Mouse (Mus musculus): ENCODE measurements at regions not wholly inside any gene's neighbourhood (a gene's known extent, or its start where the extent isn't known, plus 50 kb on each side); places are given as distances from the start of the nearest gene placed in this dataset.

DNA sequence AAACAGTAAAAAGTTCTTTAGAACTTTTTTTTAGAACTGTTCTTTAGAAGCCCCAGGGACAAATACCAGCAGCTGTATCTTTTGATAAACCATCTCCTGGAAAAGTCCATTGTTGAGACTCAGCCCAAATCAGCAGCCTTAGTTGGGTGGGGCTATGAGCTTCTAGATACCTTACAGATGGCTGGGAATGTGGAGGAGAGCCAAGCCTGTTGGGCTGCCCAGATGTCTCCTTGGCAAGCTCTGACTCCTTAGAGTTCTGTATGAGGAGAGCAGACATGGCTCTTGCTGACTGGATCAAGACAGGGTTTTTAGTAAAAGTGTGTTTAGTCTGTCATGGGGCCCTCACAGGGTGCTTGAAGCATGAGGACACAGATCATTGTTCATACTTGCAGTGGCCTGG is 53.8 kb upstream of the Tcerg1l start:
- no peaks in the 10 kb centered on the region for H3K27me3 ChIP-seq (ENCODE audit: control insufficient read depth, insufficient read depth, low read length)
- no peaks in the 10 kb centered on the region for H3K9me3 ChIP-seq (ENCODE audit: control insufficient read depth, low read length)
- ATAC-seq (ENCODE audit: insufficient number of reproducible peaks, low FRiP score, low TSS enrichment, low read depth) (no peak), DNase-seq (ENCODE audit: low spot score) (no peak)
- no peak overlapping the region for H3K27ac ChIP-seq (replicated peaks; ENCODE audit: low read depth, low read length)
- H3K36me3 ChIP-seq (ENCODE audit: control insufficient read depth, insufficient read depth, low read length): no peaks in the 10 kb centered on the region
- no peak overlapping the region for H3K4me2 ChIP-seq (ENCODE audit: low read depth, severe bottlenecking)
- H3K4me3 ChIP-seq (ENCODE audit: low read depth, low read length): no peak overlapping the region
- no peaks in the 10 kb centered on the region for H3K4me1 ChIP-seq (ENCODE audit: control insufficient read depth, insufficient read depth, low read length)
- no peak overlapping the region for H3K9ac ChIP-seq (ENCODE audit: low read length)

DNA sequence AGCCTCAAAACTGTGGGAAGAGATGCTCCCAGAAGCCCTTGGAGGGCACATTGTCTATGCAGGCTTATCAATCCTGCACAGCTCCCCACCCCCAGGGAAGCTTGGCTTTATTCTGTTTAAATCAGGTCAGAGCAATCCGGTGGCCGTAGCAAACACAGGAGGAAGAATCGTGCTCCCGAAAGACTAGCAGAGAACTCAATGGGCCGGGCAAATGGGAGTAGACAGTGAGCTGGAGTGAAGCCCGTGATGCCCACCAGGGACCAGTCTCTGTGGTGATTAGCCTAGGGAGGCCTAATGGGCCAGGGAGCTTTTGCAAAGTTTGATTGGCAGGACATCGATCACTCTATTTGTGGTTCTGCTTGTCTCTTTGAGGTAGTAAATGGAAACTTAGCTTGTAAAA is 51.0 kb upstream of the Tcerg1l start:
- no peak overlapping the region for H3K4me3 ChIP-seq (ENCODE audit: low read depth, low read length)
- H3K9me3 ChIP-seq (ENCODE audit: control insufficient read depth, low read length): no peaks in the 10 kb centered on the region
- no peaks in the 10 kb centered on the region for H3K27me3 ChIP-seq (ENCODE audit: control insufficient read depth, insufficient read depth, low read length)
- DNase-seq (ENCODE audit: low spot score) (no peak), ATAC-seq (ENCODE audit: insufficient number of reproducible peaks, low FRiP score, low TSS enrichment, low read depth) (no peak)
- H3K9ac ChIP-seq (ENCODE audit: low read length): no peak overlapping the region
- H3K36me3 ChIP-seq (ENCODE audit: control insufficient read depth, insufficient read depth, low read length): no peaks in the 10 kb centered on the region
- no peaks in the 10 kb centered on the region for H3K4me1 ChIP-seq (ENCODE audit: control insufficient read depth, insufficient read depth, low read length)
- no peak overlapping the region for H3K27ac ChIP-seq (replicated peaks; ENCODE audit: low read depth, low read length)
- H3K4me2 ChIP-seq (ENCODE audit: low read depth, severe bottlenecking): no peak overlapping the region
- 65% methylated on average over 7 of the region's 7 CpGs for WGBS
